Mouse (Mus musculus) liver, embryonic 13.5 days (tissue): ENCODE results near the gene Hba-x. TPM values are rescaled to one million over a fixed set of nuclear protein-coding genes. Genes with fewer than 3 reads are reported as not detected.

Source experiments
- polyA plus RNA-seq: library from polyadenylated mRNA; unstranded; fragments of >200 nt; fragmentation: Nextera tagmentation; extraction: Ambion mirVana; gene quantifications from 2 replicates; pipeline ENCODE4 v1.2.1, GENCODE M21; 2015

Hba-x gene
- polyA plus RNA-seq, 1 experiment from 2014 or later, result 430 TPM

Other genes with a start within 250 kb of the Hba-x start
- 0.08 and 0.13 TPM in 2 replicates for gene Il9r, start 76.1 kb upstream of the Hba-x start, polyA plus RNA-seq
- gene Snrnp25, start 71.0 kb upstream of the Hba-x start, polyA plus RNA-seq, result 92.2 and 93.1 TPM in 2 replicates
- 5.6 and 6.2 TPM in 2 replicates for gene Rhbdf1, start 54.1 kb upstream of the Hba-x start, polyA plus RNA-seq
- gene Mpg, start 49.9 kb upstream of the Hba-x start, polyA plus RNA-seq, result 19.7 and 21.6 TPM in 2 replicates
- gene Nprl3, start 8.7 kb upstream of the Hba-x start, polyA plus RNA-seq, result 27.5 and 29.7 TPM in 2 replicates
- gene Hba-a1, start 7.1 kb downstream of the Hba-x start, polyA plus RNA-seq, result 56,818 and 64,288 TPM in 2 replicates
- 111 and 141 TPM in 2 replicates for gene Hbq1b, start 10.6 kb downstream of the Hba-x start, polyA plus RNA-seq
- gene Hba-a2, start 20.1 kb downstream of the Hba-x start, polyA plus RNA-seq, result 140,141 and 155,581 TPM in 2 replicates
- gene Hbq1a, start 23.7 kb downstream of the Hba-x start, polyA plus RNA-seq, result 5.6 and 6.1 TPM in 2 replicates
- gene Sh3pxd2b, start 71.4 kb downstream of the Hba-x start, polyA plus RNA-seq, result 0.84 and 1.1 TPM in 2 replicates
- 5.1 and 5.9 TPM in 2 replicates for gene Ubtd2, start 179.0 kb downstream of the Hba-x start, polyA plus RNA-seq